Mouse (Mus musculus): Measurements from ENCODE around the gene Thra. TPM values are rescaled to one million over a fixed set of nuclear protein-coding genes. Genes with fewer than 3 reads are reported as not detected.

Thra gene
- polyA plus RNA-seq, 1 experiment from 2014 or later = 42.7 TPM

GRCm38 (mm10) chr11:98740026-98740392, 429 bp upstream of the Thra start:
- H3K4me3 ChIP-seq (replicated peaks) = peak overlapping the region; percentile 92
- peak overlapping the region; percentile 89 for H3K4me2 ChIP-seq
- no peak; the same call in 1 of the 2 replicates for ATAC-seq (ENCODE audit: insufficient read depth, low FRiP score, low read depth)
- H3K27me3 ChIP-seq (replicated peaks) = no peaks in the 10 kb centered on the region
- no peaks in the 10 kb centered on the region for H3K36me3 ChIP-seq
- H3K9me3 ChIP-seq = no peaks in the 10 kb centered on the region
- H3K9ac ChIP-seq = 0 out of 2 replicates have a peak overlapping the region, but pooled peaks have one; percentile 10
- 8% methylated on average over 8 of the region's 8 CpGs for WGBS
- H3K27ac ChIP-seq = peak overlapping the region; percentile 97
- H3K4me1 ChIP-seq = peaks cover 40% of the 10 kb centered on the region

- H3K27ac ChIP-seq = peak overlapping the region; percentile 97
- peak overlapping the region; percentile 89 for H3K4me2 ChIP-seq
- no peaks in the 10 kb centered on the region for H3K9me3 ChIP-seq
- peak overlapping the region; percentile 92 for H3K4me3 ChIP-seq (replicated peaks)
- no peaks in the 10 kb centered on the region for H3K27me3 ChIP-seq (replicated peaks)
- H3K4me1 ChIP-seq = peaks cover 51% of the 10 kb centered on the region
- ATAC-seq (ENCODE audit: insufficient read depth, low FRiP score, low read depth) = no peak
- peak overlapping the region; percentile 46 for H3K9ac ChIP-seq
- under 1% methylated on average over 17 of the region's 17 CpGs for WGBS
- H3K36me3 ChIP-seq = no peaks in the 10 kb centered on the region
These were observed 698 bp downstream of the Thra start for GRCm38 (mm10) chr11:98741051-98741620.

GRCm38 (mm10) chr11:98741622-98742396, 1.4 kb downstream of the Thra start:
- H3K4me1 ChIP-seq = peaks cover 57% of the 10 kb centered on the region
- H3K36me3 ChIP-seq = no peaks in the 10 kb centered on the region
- H3K4me3 ChIP-seq (replicated peaks) = peak overlapping the region; percentile 92
- peak; percentile 76 for ATAC-seq (ENCODE audit: insufficient read depth, low FRiP score, low read depth)
- no peaks in the 10 kb centered on the region for H3K27me3 ChIP-seq (replicated peaks)
- under 1% methylated on average over 58 of the region's 86 CpGs for WGBS
- H3K9ac ChIP-seq = peak overlapping the region; percentile 96
- H3K9me3 ChIP-seq = no peaks in the 10 kb centered on the region
- H3K4me2 ChIP-seq = peak overlapping the region; percentile 89
- peak overlapping the region; percentile 97 for H3K27ac ChIP-seq

GRCm38 (mm10) chr11:98742397-98743291, 2.2 kb downstream of the Thra start:
- no peaks in the 10 kb centered on the region for H3K36me3 ChIP-seq
- H3K4me3 ChIP-seq (replicated peaks) = peak overlapping the region; percentile 92
- H3K9me3 ChIP-seq = no peaks in the 10 kb centered on the region
- H3K9ac ChIP-seq = peak overlapping the region; percentile 96
- WGBS = 2% methylated on average over 21 of the region's 21 CpGs
- H3K27me3 ChIP-seq (replicated peaks) = no peaks in the 10 kb centered on the region
- no peak for ATAC-seq (ENCODE audit: insufficient read depth, low FRiP score, low read depth)
- peak overlapping the region; percentile 89 for H3K4me2 ChIP-seq
- H3K27ac ChIP-seq = peak overlapping the region; percentile 97
- H3K4me1 ChIP-seq = peaks cover 64% of the 10 kb centered on the region

GRCm38 (mm10) chr11:98743655-98744345, 3.4 kb downstream of the Thra start:
- ATAC-seq (ENCODE audit: insufficient read depth, low FRiP score, low read depth) = peak; percentile 5; the same call in 1 of the 2 replicates
- Histone ChIP-seq H3K36me3 (no peaks in the 10 kb centered on the region), H3K27ac (peak overlapping the region; percentile 97), H3K4me1 (peaks cover 75% of the 10 kb centered on the region), H3K4me3 (replicated peaks) (peak overlapping the region; percentile 92), H3K27me3 (replicated peaks) (no peaks in the 10 kb centered on the region), H3K9me3 (no peaks in the 10 kb centered on the region), H3K4me2 (peak overlapping the region; percentile 89), H3K9ac (0 out of 2 replicates have a peak overlapping the region, but pooled peaks have one; percentile 11)
- whole genome bisulfite sequencing = 8% methylated on average over 9 of the region's 9 CpGs

GRCm38 (mm10) chr11:98744456-98745019, 4.1 kb downstream of the Thra start:
- H3K36me3 ChIP-seq = no peaks in the 10 kb centered on the region
- H3K4me3 ChIP-seq (replicated peaks) = peak overlapping the region; percentile 92
- H3K4me1 ChIP-seq = peaks cover 83% of the 10 kb centered on the region
- WGBS = 27% methylated on average over 7 of the region's 7 CpGs
- H3K9me3 ChIP-seq = no peaks in the 10 kb centered on the region
- H3K27me3 ChIP-seq (replicated peaks) = no peaks in the 10 kb centered on the region
- H3K27ac ChIP-seq = peak overlapping the region; percentile 97
- H3K4me2 ChIP-seq = peak overlapping the region; percentile 89
- no peak for ATAC-seq (ENCODE audit: insufficient read depth, low FRiP score, low read depth)
- no peak overlapping the region for H3K9ac ChIP-seq

- H3K4me3 ChIP-seq (replicated peaks) = no peak overlapping the region
- no peak overlapping the region for H3K9ac ChIP-seq
These were observed 5.8 kb downstream of the Thra start for GRCm38 (mm10) chr11:98745932-98746853.

GRCm38 (mm10) chr11:98746855-98747693, 6.6 kb downstream of the Thra start:
- H3K4me2 ChIP-seq = peak overlapping the region; percentile 56
- no peaks in the 10 kb centered on the region for H3K36me3 ChIP-seq
- H3K9me3 ChIP-seq = no peaks in the 10 kb centered on the region
- H3K27me3 ChIP-seq (replicated peaks) = no peaks in the 10 kb centered on the region
- ATAC-seq (ENCODE audit: insufficient read depth, low FRiP score, low read depth) = peak; percentile 45; the same call in 1 of the 2 replicates
- 3% methylated on average over 19 of the region's 19 CpGs for WGBS
- H3K27ac ChIP-seq = peak overlapping the region; percentile 93
- peaks cover 90% of the 10 kb centered on the region for H3K4me1 ChIP-seq
- peak overlapping the region; percentile 22 for H3K4me3 ChIP-seq (replicated peaks)
- no peak overlapping the region for H3K9ac ChIP-seq

More at GRCm38 (mm10) chr11:98745932-98746853, 5.8 kb downstream of the Thra start:
- WGBS = 42% methylated on average over 12 of the region's 12 CpGs
- Histone ChIP-seq H3K27ac (peak overlapping the region; percentile 93), H3K9me3 (no peaks in the 10 kb centered on the region), H3K27me3 (replicated peaks) (no peaks in the 10 kb centered on the region), H3K36me3 (no peaks in the 10 kb centered on the region), H3K4me2 (peak overlapping the region; percentile 56), H3K4me1 (peaks cover 85% of the 10 kb centered on the region)
- no peak for ATAC-seq (ENCODE audit: insufficient read depth, low FRiP score, low read depth)

GRCm38 (mm10) chr11:98747804-98748505, 7.5 kb downstream of the Thra start:
- Histone ChIP-seq H3K27me3 (replicated peaks) (no peaks in the 10 kb centered on the region), H3K9ac (no peak overlapping the region), H3K36me3 (no peaks in the 10 kb centered on the region), H3K4me2 (peak overlapping the region; percentile 48), H3K4me3 (replicated peaks) (peak overlapping the region; percentile 4; the same call in 1 of the 2 replicates), H3K27ac (peak overlapping the region; percentile 85), H3K9me3 (no peaks in the 10 kb centered on the region), H3K4me1 (peaks cover 95% of the 10 kb centered on the region)
- no peak for ATAC-seq (ENCODE audit: insufficient read depth, low FRiP score, low read depth)
- 32% methylated on average over 6 of the region's 6 CpGs for WGBS
